Mouse (Mus musculus) Muller cell, postnatal 12 days (primary cell): ENCODE results near the gene Acot6.
A peak's percentile ranks its signal among the peaks of the same experiment; 100 is the strongest.

Source experiments
- DNase-seq: peaks from one replicate; pipeline ENCODE4 v3.0.0-alpha.2; 2015; ENCODE audit errors: inconsistent ontology term

Gene Acot6

GRCm38 (mm10) chr12:84152352-84153190 lies 52.1 kb downstream of the Acot6 start:
- DNase-seq = no peak

GRCm38 (mm10) chr12:84153414-84153813 lies 53.0 kb downstream of the Acot6 start:
- no peak for DNase-seq

- DNase-seq = peak; percentile 45
These were observed 54.5 kb downstream of the Acot6 start for GRCm38 (mm10) chr12:84154786-84155522.

- DNase-seq = no peak
These were observed 55.0 kb downstream of the Acot6 start for GRCm38 (mm10) chr12:84155523-84155871.

GRCm38 (mm10) chr12:84156210-84156609 lies 55.8 kb downstream of the Acot6 start:
- DNase-seq = no peak

GRCm38 (mm10) chr12:84158156-84158555 lies 57.7 kb downstream of the Acot6 start:
- no peak for DNase-seq

GRCm38 (mm10) chr12:84160491-84160890 lies 60.0 kb downstream of the Acot6 start:
- no peak for DNase-seq
